Mouse (Mus musculus) left cerebral cortex, postnatal 36 days (tissue): Measurements from ENCODE around the gene Tnni1. TPM values are rescaled to one million over a fixed set of nuclear protein-coding genes. Genes with fewer than 3 reads are reported as not detected.

Experiments
- DNase-seq, 2 experiments: peaks; one replicate each; pipeline ENCODE4 v3.0.0; 2021 to 2022; ENCODE audit warnings: low spot score in 2 of 2, mixed read lengths in 1 of 2
- intact Hi-C: fragments of 180-260 bp; cut with DNase I; formaldehyde crosslinking; loops from one replicate; pipeline ENCODE4 v1.15.1; 2025
- total RNA-seq, 2 experiments: library from RNA; stranded (reverse); gene quantifications; 2 replicates each; pipeline ENCODE4 v1.2.3; 2021

The Tnni1 gene
- 1 to 10 TPM; 2.2 to 4.8 TPM for total RNA-seq

GRCm38 (mm10) chr1:135778780-135779535 lies at the start of gene Tnni1:
Gene Tnni1 (plus strand): TSS chr1:135779434.
- intact Hi-C loops: no loop called here

GRCm38 (mm10) chr1:135729821-135730220 lies 49.4 kb upstream of the Tnni1 start:
- intact Hi-C loops: no loop called here
- no peak for DNase-seq

More at GRCm38 (mm10) chr1:135778780-135779535, at the start of gene Tnni1:
- DNase-seq: no peak

GRCm38 (mm10) chr1:135730296-135730695 lies 48.9 kb upstream of the Tnni1 start:
- intact Hi-C loops: no loop called here
- no peak for DNase-seq

GRCm38 (mm10) chr1:135731393-135731792 lies 47.8 kb upstream of the Tnni1 start:
- intact Hi-C loops: no loop called here
- DNase-seq: no peak

- intact Hi-C loops: no loop called here
- DNase-seq: no peak
Observed at GRCm38 (mm10) chr1:135731897-135732684, 47.1 kb upstream of the Tnni1 start.

GRCm38 (mm10) chr1:135734225-135734937 lies 44.9 kb upstream of the Tnni1 start:
- peak; percentile 54 to 55 for DNase-seq
- intact Hi-C loops: no loop called here

GRCm38 (mm10) chr1:135735460-135735859 lies 43.8 kb upstream of the Tnni1 start:
- intact Hi-C loops: no loop called here
- no peak for DNase-seq

- intact Hi-C loops: no loop called here
- no peak for DNase-seq
Observed at GRCm38 (mm10) chr1:135744987-135745386, 34.2 kb upstream of the Tnni1 start.

GRCm38 (mm10) chr1:135746248-135746647 lies 33.0 kb upstream of the Tnni1 start:
- intact Hi-C loops: no loop called here
- DNase-seq: no peak

- peak; percentile 85 to 88 for DNase-seq
- intact Hi-C loops: loop anchor here (1.0 to 5.0 kb wide), 4 partner anchors 28 to 74 kb away; no protein-coding TSS in a partner anchor
Observed at GRCm38 (mm10) chr1:135752737-135753348, 26.4 kb upstream of the Tnni1 start.

GRCm38 (mm10) chr1:135755287-135755686 lies 23.9 kb upstream of the Tnni1 start:
- DNase-seq: no peak
- intact Hi-C loops: no loop called here

- intact Hi-C loops: no loop called here
- DNase-seq: no peak
Observed at GRCm38 (mm10) chr1:135755913-135756312, 23.3 kb upstream of the Tnni1 start.

- intact Hi-C loops: no loop called here
- DNase-seq: no peak
Observed at GRCm38 (mm10) chr1:135757287-135757686, 21.9 kb upstream of the Tnni1 start.

GRCm38 (mm10) chr1:135759685-135760084 lies 19.5 kb upstream of the Tnni1 start:
- intact Hi-C loops: no loop called here
- DNase-seq: no peak

- DNase-seq: no peak
Observed at GRCm38 (mm10) chr1:135760216-135760615, 19.0 kb upstream of the Tnni1 start.

GRCm38 (mm10) chr1:135761728-135762127 lies 17.5 kb upstream of the Tnni1 start:
- intact Hi-C loops: no loop called here
- no peak for DNase-seq

More at GRCm38 (mm10) chr1:135760216-135760615, 19.0 kb upstream of the Tnni1 start:
- intact Hi-C loops: no loop called here

- DNase-seq: no peak
- intact Hi-C loops: no loop called here
Observed at GRCm38 (mm10) chr1:135763503-135764205, 15.6 kb upstream of the Tnni1 start.

- intact Hi-C loops: no loop called here
- DNase-seq: no peak
Observed at GRCm38 (mm10) chr1:135764206-135764528, 15.1 kb upstream of the Tnni1 start.
